Mouse (Mus musculus): Measurements from ENCODE around the gene Csnk2b. TPM values are rescaled to one million over a fixed set of nuclear protein-coding genes. Genes with fewer than 3 reads are reported as not detected.

Gene Csnk2b
- total RNA-seq, 2 experiments from 2014 or later: 174 to 177 TPM

DNA sequence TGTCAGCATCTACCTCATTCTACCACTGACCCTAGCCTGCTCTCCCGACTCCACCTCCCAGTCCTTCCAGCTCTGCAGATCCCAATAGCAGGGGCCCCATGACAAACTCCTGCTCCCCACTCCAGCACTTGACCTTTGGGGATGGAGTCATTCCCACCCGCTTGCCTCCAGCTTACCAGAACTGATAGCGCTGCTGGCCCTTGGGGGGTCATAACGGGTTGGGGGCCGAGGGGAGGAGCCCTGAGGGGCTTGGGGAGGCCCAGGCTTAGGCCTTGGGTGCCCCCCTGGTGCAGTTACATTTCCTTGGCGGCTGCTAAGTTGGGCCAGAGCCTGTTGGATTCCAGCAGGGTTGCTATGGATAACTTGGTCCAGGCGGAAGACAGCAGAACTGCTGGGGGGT, 32.8 kb upstream of the Csnk2b start:
- intact Hi-C loops (cut with DNase I): no loop called here
- DNase-seq (ENCODE audit: low spot score in 2 of 2): no peak

DNA sequence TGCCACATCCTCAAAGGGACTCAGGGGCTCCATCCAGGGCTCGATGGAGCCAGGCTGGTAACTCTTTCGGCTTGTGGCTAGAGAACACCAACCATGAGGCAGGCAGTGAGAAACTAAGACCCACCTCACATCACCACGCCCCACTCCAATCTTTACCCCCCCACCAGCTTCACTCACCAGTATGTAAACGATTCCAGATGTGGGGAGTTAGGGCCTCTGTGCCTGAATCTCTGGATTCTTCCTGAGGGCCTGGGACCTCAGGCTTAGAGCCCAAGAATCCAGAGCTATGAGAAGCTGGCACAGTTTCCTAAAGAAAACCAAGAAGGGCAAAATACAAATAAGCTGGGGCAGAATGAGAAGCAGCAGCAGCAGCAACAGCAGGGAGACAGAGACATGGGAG, 32.1 kb upstream of the Csnk2b start:
- no peak for DNase-seq (ENCODE audit: low spot score in 2 of 2)
- intact Hi-C loops (cut with DNase I): no loop called here

DNA sequence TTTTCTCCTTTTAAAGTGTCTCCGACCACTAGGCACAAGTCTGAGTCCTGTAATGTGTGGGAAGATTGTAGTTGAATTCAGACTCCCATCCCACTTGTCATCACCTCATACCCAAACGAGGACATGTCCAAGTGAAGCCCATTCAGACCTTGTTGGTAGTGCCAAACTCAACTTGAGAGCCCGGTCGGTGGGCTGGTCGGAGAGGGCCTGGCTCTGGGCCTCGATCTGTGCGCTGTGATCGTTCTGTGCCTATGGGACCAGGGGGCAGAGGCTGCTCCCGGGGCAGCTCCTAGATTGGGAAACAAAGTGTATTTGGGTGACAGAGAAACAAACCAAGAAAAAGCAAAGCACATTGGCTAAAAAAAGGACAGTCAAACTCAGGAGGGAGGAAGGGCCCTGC, 31.2 kb upstream of the Csnk2b start:
- DNase-seq (ENCODE audit: low spot score in 2 of 2): no peak
- intact Hi-C loops (cut with DNase I): no loop called here

DNA sequence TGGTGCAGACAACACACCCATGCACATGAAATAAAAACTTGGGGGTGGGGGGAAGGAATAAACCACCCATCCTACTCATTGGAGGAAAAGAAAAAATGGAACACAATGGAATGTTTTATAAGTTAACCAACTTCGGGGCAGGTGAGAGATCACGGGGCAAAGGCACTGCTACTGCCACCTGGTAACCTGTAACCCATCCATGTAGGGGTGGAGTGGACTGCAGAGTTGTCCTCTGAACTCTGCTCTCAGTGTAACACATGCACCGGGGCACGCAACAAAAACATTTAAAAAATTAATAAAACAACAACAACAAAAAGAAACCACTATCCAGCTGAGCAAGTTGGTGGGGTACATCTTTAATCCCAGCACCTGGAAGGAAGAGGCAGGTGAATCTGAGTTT, 30.3 kb upstream of the Csnk2b start:
- DNase-seq (ENCODE audit: low spot score in 2 of 2): no peak
- intact Hi-C loops (cut with DNase I): no loop called here

DNA sequence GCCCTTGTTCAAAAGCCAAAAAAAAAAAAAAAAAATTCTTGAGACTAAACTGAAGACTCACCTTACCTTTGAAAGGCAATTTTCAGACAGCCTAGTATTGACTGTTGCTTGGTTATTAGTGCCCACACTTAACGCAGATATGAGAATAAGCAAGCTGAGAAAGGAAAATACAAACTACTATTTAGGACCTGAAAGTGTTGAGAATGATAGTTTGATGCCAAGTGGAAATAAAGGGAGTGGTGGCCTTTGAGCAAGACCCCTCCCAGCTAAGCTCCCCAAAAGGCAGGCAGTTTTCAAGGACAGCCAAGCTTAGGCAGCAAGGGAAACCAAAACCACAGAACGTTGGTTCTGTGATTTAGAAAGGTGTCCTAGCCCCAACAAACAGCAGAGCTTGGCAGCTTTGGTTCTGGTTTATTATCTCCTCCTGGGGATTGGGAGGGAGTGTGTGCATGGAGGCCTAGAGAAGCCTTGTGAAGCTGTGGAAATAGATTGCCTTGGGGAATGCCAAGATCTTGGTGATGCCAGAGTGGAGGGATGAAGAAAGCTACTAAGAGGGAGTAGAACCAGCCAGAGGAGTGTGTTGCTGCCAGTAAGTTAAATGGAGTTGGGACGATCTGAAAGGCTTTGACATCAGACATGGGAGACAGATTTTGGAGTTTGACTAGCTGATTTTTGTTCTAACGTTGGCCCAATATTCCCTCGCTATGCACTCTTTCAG, 26.2 kb upstream of the Csnk2b start:
- intact Hi-C loops (cut with DNase I): no loop called here

DNA sequence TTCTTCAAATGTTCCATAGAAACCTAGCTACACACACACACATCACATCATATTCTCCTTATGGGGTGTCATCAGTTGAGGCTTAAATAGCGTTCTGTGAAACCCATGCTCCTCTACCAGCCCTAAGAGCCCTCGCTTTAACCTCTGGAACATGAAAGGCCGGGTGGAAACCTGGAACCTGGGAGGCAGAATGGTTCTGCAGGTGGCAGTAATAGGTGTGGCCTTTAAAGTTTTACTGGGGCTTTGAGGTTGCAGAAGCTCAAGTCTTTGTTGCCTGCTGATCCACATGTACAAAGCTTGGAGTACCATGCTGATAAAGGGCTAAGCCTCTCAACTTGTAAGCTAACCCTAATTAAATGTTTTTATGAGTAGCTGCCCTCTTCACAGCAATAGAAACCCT, 25.5 kb upstream of the Csnk2b start:
- no peak for DNase-seq (ENCODE audit: low spot score in 2 of 2)
- intact Hi-C loops (cut with DNase I): no loop called here

More for the DNA sequence above, 26.2 kb upstream of the Csnk2b start:
- DNase-seq (ENCODE audit: low spot score in 2 of 2): no peak

DNA sequence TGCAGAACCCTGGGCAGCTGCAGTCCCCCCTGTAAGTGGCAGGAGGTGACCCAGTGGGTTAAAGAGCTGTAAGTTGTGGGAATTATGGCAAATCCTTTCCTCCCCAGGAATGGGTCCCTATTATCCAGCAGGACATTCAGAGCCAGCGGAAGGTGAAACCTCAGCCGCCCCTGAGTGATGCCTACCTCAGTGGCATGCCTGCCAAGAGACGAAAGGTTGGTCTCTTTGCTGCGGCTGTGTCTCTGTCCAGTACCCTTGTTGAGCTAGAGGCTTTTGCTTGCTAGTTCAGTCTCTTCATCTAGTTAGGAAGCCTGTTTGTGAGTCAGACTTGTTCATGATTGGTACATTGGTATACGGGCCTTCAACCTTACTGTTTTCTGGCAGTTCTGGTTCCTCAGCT, 24.3 kb upstream of the Csnk2b start:
- no peak for DNase-seq (ENCODE audit: low spot score in 2 of 2)
- intact Hi-C loops (cut with DNase I): no loop called here

DNA sequence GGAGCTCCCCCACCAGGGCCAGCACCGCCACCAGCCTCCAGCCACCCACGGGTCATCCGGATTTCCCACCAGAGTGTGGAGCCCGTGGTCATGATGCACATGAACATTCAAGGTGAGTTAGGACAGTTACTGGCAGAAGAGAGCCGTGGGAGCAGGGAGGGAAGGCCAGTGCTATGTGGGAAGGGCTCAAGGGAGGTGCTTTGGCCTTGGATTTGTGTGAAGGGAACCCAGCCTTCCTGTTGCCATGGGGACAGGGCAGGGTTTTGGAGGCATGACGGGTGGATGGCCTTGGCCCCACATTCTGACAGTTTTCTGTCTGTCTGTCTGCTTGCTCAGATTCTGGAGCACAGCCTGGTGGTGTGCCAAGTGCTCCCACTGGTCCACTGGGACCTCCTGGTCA, 20.1 kb upstream of the Csnk2b start:
- no peak for DNase-seq (ENCODE audit: low spot score in 2 of 2)
- intact Hi-C loops (cut with DNase I): no loop called here

DNA sequence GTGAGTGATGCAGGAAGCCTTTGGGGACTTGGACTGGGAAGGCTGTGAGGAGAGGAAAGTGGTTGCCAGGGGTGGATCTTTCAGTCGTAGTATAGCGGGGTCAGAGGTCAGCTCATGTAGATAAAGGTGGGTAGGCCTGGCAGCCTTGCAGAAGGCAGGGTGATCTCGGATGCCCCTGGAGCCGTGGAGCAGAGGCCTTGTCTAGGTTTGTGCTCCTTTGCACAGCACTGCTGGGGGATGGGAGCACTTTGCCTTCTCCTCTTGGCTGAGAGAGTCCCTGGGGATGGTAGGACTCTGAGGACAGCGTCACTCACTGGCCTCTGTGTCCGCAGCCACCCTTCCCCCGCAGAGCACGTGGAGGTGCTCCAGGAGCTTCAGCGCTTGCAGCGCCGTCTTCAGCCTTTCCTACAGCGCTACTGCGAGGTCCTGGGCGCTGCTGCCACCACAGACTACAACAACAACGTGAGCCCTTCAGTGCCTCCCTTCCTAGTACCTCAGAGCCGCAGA, 18.7 kb upstream of the Csnk2b start:
- DNase-seq (ENCODE audit: low spot score in 2 of 2): no peak
- intact Hi-C loops (cut with DNase I): no loop called here

DNA sequence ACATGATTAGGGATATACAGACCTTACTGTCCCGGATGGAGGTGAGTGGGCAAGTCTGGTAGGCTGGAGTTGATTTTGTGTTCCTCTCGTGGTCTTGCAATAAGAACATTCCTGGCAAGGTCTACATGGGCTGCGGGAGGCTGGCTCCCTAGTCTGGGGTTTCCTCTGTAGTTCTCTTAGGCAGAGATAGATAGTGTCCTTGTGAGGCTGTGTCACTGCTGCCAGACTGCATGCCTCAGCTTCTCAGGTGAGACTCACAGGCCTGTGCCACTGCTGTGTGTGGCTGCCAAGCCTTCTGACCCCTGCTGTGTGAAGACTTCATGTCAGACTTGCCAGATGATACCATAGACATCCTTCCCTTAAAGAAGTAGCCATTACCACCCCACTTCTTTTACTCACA, 17.4 kb upstream of the Csnk2b start:
- intact Hi-C loops (cut with DNase I): no loop called here

DNA sequence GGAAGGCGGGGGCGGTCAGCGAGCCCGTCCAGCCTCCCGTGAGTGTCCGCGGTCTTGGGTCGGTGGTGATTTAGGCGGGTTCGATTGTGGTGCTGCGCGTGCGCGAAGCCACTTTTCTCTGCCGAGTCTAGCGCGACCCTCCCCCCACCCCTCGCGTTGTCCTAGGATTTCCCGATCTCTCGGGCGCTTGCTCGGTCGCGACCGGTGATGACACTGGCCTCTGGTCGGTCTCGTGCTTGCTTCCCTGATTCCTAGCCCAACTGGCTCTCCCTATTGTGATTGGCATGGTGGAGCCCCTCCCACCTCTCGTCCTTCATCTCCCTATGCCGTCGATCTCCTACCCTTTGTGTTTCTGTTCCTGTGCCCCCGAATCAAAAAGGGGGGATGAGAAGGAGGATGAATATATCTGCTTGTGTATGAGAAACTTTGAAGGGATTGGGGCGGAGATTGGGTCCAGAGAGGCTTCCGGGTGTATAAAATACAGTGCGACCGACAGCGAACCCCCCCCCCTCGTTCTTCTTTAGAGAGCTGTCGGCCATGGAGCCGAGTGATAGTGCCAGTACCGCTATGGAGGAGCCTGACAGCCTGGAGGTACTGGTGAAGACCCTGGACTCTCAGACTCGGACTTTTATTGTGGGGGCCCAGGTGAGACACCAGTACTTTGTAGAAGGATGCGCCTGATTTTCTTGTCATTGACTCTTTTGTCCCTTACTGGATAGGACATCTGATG, 13.9 kb upstream of the Csnk2b start:
- intact Hi-C loops (cut with DNase I): loop anchor here (1.0 kb wide), 1 partner anchor 29 kb away; the partner anchor contains the start of gene Prrc2a
- DNase-seq (ENCODE audit: low spot score in 2 of 2): no peak

More for the DNA sequence above, 17.4 kb upstream of the Csnk2b start:
- DNase-seq (ENCODE audit: low spot score in 2 of 2): no peak

DNA sequence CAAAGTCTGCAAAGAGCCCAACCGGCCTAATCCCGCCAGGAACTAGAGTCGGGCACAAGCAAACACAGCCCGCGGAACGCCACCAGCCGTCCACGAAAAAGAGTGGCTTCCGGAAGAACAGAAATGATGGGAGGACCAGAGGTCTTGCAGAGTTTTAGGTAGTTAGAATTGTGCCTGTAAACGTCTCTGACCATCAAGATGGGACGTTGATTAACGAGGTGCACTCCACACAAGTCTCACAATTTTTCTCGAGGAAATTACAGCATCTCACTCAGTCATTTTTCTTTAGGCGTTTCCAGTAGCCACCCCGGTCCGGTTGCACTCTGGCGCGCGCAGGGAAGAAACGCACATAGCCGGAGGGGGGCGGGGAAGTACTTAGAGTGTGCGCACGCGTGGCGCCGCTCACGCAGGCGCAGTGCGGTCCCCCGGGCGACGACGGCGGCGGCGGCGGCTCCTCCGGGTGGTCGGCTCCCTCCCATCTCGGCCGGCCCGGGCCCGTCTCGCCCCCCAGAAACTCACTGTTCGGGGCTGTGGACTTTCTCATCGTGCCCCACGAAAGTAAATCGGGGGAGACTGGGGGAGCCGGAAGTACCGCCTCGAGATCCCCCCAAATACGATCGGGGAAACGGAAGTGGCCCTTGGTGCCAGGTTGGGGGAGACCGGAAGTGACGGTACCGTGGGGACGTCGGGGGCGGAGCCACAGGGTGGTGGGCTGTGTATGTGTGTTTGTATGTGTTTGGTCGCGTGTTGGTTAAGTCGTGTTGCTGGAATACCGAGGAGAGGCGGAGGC, 13.1 kb upstream of the Csnk2b start, which contains the start of gene Bag6:
TSS of gene Bag6 (plus strand) at position 378 of the 790 bp plus-strand sequence.
- intact Hi-C loops (cut with DNase I): loop anchor here (1.0 kb wide), 1 partner anchor 29 kb away; the partner anchor contains the start of gene Prrc2a
- peak; percentile 96 for DNase-seq (ENCODE audit: low spot score in 2 of 2)

DNA sequence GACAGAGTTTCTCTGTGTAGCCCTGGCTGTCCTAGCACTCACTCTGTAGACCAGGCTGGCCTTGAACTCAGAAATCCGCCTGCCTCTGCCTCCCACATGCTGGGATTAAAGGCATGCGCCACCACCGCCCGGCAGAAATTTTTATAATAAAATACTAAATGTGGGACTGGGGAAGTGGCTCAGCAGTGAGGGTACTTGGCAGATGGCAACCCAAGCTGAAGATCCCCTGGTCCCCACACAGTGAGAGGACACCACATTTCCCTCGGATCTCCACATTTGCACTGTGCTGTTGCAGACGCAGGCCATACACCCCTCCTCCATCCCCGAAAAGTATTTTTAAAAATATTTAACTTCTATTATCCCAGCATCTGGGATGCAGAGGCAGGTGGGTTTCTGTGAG, 11.7 kb upstream of the Csnk2b start:
- intact Hi-C loops (cut with DNase I): no loop called here

DNA sequence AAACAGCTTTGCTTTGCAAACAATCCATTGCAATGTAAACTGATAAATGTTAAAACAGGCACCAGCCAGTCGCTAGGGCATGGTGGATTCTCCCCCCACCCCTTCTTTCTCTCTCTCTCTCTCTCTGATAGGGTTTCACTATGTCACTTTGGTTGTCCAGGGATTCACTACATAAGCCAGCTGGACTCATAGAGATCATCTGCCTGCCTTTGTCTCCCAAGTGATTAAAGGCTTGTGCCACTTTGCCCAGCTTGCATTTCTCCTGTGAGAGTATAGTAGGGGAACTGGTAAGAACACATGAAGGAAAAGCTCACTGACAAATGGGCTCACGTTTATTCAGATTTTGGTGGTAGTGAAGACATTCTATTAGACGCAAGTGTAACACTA, 10.3 kb upstream of the Csnk2b start:
- no peak for DNase-seq (ENCODE audit: low spot score in 2 of 2)
- intact Hi-C loops (cut with DNase I): no loop called here

More for the DNA sequence above, 11.7 kb upstream of the Csnk2b start:
- DNase-seq (ENCODE audit: low spot score in 2 of 2): no peak

DNA sequence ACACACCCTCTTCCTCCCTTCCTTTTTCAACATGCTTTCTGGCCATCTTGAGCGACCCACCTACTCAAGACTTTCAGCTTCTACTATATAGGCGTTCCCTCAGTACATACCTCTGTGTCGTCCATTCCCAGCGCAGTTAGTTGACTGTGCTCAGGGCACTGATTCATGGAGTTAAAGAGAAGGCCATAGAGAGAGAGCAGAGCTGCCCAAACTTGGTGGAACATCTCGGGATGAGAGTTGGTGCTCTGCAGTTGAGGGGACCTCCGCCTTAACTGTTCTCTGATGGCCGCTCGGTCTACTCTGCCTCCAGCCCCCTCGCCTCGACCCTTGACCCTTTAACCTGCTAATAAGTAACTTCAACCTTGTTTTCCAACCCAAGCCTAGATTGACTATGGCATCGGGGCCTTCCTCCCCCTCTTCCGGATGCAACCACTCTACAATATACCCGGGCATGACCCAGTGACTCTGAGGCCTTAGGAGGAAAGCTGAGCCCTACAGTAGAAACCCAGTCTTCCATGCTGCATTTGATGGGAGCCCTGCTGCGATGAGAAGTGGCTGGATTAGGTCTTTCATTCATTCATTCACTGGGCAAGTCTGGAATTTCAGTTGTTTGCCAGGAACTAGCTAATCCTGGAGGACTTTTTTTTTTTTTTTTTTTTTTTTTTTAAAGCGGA, 9.8 kb upstream of the Csnk2b start, which contains the start of gene Apom:
TSS of gene Apom (minus strand) at position 551 of the 674 bp plus-strand sequence.
- DNase-seq (ENCODE audit: low spot score in 2 of 2): no peak
- intact Hi-C loops (cut with DNase I): no loop called here

DNA sequence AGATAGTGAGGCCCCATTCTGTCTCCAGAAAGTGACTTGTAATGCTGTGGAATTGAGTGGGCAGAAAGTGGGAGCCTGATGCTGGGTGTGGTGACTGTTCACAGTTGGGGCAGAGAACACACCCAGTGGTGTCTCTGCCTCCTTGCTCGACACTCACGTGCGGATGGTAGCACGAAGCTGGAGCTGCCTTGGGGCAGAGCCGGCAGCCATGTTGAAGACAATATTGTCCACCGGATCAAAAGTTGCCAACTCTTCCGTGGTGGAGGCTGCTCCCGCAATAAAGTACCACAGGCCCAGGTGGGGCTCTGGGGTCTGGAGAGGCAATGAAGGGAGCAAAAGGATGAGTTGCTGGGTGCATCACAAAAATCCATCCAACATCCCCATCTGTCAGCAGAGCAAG, 9.2 kb upstream of the Csnk2b start:
- intact Hi-C loops (cut with DNase I): no loop called here
- DNase-seq (ENCODE audit: low spot score in 2 of 2): no peak

DNA sequence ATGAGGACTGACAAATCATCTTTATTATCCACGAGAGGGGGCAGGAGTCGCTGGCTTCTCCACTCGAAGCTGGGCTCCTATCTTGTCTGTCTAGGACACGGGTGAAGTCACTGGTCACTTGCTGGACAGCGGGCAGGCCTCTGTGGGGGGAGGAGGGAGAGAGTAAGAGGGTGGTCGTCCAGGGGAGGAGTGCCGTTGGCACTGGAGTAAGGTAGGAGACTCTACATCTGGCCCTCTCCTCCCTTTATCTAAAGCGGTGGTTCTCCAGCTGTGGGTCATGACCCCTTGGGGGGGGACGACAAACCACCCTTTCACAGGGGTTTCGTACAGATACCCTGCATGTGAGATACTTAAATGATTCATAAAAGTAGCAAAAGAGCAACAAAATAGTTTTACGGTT, 7.1 kb upstream of the Csnk2b start:
- DNase-seq (ENCODE audit: low spot score in 2 of 2): no peak
- intact Hi-C loops (cut with DNase I): no loop called here

DNA sequence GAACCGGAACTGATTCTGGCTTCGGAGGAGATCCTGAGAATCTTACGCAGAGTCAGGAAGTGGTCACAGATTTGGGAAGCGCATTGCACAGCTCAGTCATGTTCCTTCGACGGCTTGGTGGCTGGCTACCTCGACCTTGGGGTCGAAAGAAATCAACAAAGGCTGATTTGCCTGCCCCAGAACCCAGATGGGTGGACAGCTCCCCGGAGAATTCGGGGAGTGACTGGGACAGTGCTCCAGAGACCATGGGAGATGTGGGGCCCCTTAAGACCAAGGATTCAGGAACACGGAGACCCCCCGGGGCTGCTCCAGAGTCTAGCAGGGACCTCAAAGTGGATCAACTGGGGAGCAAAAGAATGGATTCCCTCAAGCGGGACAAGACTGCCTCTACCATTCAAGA, 5.2 kb upstream of the Csnk2b start:
- intact Hi-C loops (cut with DNase I): no loop called here
- DNase-seq (ENCODE audit: low spot score in 2 of 2): no peak

DNA sequence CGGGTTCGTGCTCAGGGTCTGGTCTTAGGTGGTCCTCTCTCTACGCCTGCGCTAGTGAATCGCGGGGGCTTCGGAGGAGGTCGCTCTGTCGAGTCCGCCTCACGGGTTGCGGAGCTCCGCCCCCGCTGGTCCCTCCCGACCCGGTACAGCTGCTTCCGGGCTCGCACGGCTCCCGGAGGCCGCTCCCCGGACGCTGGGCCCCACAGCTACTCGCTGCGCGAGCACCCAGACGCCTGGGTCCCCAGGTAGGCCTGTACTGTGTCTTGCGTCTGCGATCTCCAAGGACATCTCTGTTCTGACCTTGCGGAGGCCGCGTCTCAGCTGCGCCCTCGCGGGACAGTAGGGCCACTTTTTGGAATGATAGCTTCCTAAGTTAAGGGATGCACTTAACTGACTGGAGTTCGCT, 4.4 kb upstream of the Csnk2b start, which contains the start of gene D17H6S53E:
TSS of gene D17H6S53E (plus strand) at position 168 of the 406 bp plus-strand sequence.
- intact Hi-C loops (cut with DNase I): no loop called here
- peak; percentile 69 to 78 for DNase-seq (ENCODE audit: low spot score in 2 of 2)

Data from left cerebral cortex, postnatal 36 days (tissue).